Mouse (Mus musculus) C2C12 (cell line): ENCODE measurements around the gene Plet1. TPM values are rescaled to one million over a fixed set of nuclear protein-coding genes. Genes with fewer than 3 reads are reported as not detected.

ENCODE experiments used
- H3K27me3 ChIP-seq: one replicate; pipeline ENCODE4 v1.6.1; 2011; ENCODE audit not compliant: control insufficient read depth, insufficient read depth, insufficient read length
- H3K36me3 ChIP-seq: one replicate; pipeline ENCODE4 v1.6.1; 2011; ENCODE audit not compliant: control insufficient read depth, insufficient read depth
- H3K4me3 ChIP-seq: one replicate; pipeline ENCODE4 v1.5.1; 2011; ENCODE audit warnings: mild to moderate bottlenecking, control low read depth; ENCODE audit not compliant: poor library complexity, insufficient read depth, severe bottlenecking
- H3K79me2 ChIP-seq: one replicate; pipeline ENCODE4 v1.6.1; 2011; ENCODE audit not compliant: control insufficient read depth, insufficient read depth
- H3K79me3 ChIP-seq: one replicate; pipeline ENCODE4 v1.6.1; 2011; ENCODE audit warnings: low read depth, control low read depth
- H3ac ChIP-seq: one replicate; pipeline ENCODE3; 2011; ENCODE audit warnings: low read depth; ENCODE audit not compliant: control insufficient read depth, insufficient read length
- CEBPB ChIP-seq: IDR thresholded peaks from one replicate; pipeline ENCODE4 v1.6.1; 2011; ENCODE audit warnings: low read depth, mild to moderate bottlenecking, control low read depth, moderate library complexity
- CTCF ChIP-seq: IDR thresholded peaks from one replicate; pipeline ENCODE4 v1.5.1; 2011; ENCODE audit not compliant: control insufficient read depth, insufficient read depth, insufficient read length
- FOSL1 ChIP-seq: IDR thresholded peaks from one replicate; pipeline ENCODE4 v1.8.0; 2011; ENCODE audit warnings: mild to moderate bottlenecking, low read length; ENCODE audit not compliant: poor library complexity, insufficient read depth, severe bottlenecking
- MAX ChIP-seq: IDR thresholded peaks from one replicate; pipeline ENCODE4 v1.6.1; 2011; ENCODE audit warnings: mild to moderate bottlenecking, control low read depth
- MYOD1 ChIP-seq: IDR thresholded peaks from one replicate; pipeline ENCODE4 v1.6.1; 2011; ENCODE audit warnings: low read depth; ENCODE audit not compliant: control insufficient read depth, insufficient read length
- MYOG ChIP-seq: IDR thresholded peaks from one replicate; pipeline ENCODE4 v1.6.1; 2011; ENCODE audit not compliant: control insufficient read depth, insufficient read length; ENCODE audit errors: extremely low read depth
- USF1 ChIP-seq: IDR thresholded peaks from one replicate; pipeline ENCODE4 v1.6.1; 2011; ENCODE audit warnings: low read depth, mild to moderate bottlenecking, control low read depth, moderate library complexity
- polyA plus RNA-seq: library from polyadenylated mRNA; unstranded; fragments of >200 nt; fragmentation: generic; extraction: Trizol; gene quantifications from one replicate; pipeline ENCODE4 v1.2.1, GENCODE M21; 2012; ENCODE audit warnings: missing spikeins

Gene Plet1
- polyA plus RNA-seq, 1 experiment, result 0.35 TPM

DNA sequence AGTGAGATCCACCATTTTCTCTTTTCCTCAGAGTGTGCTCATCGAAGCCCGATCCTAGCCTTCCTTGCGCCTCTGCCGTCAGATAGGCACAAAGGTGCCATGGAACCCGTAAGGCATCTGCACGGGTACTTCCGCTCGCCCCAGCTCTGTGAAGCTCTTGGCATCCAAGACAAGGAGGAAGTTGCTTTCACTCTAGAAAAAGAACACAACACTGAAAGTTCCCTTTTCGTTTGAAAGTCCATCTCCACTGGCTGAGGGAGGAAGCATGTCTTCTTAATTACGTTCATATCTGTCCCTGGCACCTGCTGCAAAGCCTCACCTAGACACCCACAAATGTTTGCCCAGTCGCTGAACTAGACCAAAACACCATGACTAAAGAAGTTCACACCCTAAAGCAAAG, 39.0 kb downstream of the Plet1 start:
- Histone ChIP-seq H3K36me3 (no peaks in the 10 kb centered on the region), H3K4me3 (no peak overlapping the region), H3K79me3 (no peaks in the 10 kb centered on the region), H3K27me3 (no peaks in the 10 kb centered on the region), H3ac (no peak overlapping the region), H3K79me2 (no peaks in the 10 kb centered on the region)
- TF ChIP-seq FOSL1 (no peak), MYOG (no peak)

DNA sequence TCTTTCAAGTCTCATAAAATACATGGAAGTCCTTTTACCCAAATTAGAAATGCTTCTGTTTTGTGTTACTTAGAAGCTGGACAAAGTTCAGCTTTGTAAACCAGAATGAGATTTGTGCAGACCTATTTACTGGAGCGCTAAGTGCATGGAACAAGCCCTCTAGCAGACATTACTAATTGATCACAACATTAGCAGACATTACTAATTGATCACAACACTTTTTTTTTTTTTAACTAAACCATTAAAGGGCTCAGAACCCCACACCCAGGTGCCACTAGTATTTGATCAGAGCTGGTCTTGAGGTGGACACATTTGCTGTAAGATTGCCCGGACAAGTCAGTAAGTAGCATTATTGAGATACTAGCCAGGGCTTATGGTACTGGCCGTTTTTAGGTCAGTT, 39.5 kb downstream of the Plet1 start:
- no peak overlapping the region for H3K4me3 ChIP-seq
- no peaks in the 10 kb centered on the region for H3K79me3 ChIP-seq
- no peaks in the 10 kb centered on the region for H3K27me3 ChIP-seq
- TF ChIP-seq MAX, result no peak
- no peak for TF ChIP-seq CEBPB
- no peak for TF ChIP-seq MYOD1
- no peak for TF ChIP-seq MYOG
- TF ChIP-seq FOSL1, result no peak
- no peak for TF ChIP-seq CTCF
- no peak for TF ChIP-seq USF1
- H3K79me2 ChIP-seq, result no peaks in the 10 kb centered on the region
- no peak overlapping the region for H3ac ChIP-seq
- H3K36me3 ChIP-seq, result no peaks in the 10 kb centered on the region

DNA sequence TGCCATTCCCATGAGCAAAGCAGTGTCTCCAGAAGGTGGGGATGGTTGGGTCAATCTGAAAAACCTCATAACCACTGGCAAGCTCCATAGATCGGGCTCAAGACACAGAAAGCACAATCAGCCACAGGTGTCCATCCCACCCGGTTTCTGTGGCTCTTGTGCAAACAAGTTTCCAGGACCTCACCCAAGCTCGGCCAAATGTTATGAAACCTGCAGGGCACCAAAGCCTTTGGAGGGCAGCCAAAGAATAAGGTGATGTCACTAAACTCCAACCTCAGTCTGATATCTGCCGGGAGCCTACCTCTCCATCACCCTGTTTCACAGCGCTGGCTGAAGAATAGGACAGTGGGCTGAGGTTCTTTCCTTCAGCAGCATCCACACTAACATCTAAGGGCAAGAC, 41.6 kb downstream of the Plet1 start:
- TF ChIP-seq MYOD1, result no peak
- no peak for TF ChIP-seq CEBPB
- no peak for TF ChIP-seq MYOG
- no peak for TF ChIP-seq USF1
- TF ChIP-seq MAX, result no peak
- no peak for TF ChIP-seq CTCF
- TF ChIP-seq FOSL1, result no peak
- Histone ChIP-seq H3K79me3 (no peaks in the 10 kb centered on the region), H3ac (no peak overlapping the region), H3K36me3 (no peaks in the 10 kb centered on the region), H3K79me2 (no peaks in the 10 kb centered on the region), H3K4me3 (no peak overlapping the region), H3K27me3 (no peaks in the 10 kb centered on the region)

DNA sequence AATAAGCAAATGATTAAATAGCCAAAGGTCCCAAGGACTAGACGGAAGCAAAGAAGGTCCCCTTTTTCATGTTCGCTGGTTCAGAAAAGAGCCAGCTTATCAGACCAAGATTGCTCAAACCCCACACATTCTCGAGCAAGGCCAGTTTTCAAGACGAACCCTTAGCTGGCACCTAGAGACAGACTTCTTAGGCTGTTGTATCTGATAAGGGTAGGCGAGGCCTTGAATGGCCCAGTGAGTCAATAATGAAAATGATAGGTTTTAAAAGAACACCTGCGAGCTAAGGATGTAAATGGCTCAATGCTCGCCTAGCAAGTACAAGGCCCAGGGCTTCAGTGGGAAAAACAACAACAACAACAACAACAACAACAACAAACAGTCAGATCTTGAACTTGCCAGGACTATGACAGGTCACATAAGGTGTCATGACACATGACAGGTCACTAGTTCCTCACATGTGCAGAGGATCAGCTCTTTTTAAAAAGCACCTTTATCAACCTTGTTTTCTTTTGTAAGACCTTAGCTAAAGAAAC, 42.3 kb downstream of the Plet1 start:
- H3K79me2 ChIP-seq, result no peaks in the 10 kb centered on the region
- no peaks in the 10 kb centered on the region for H3K27me3 ChIP-seq
- no peaks in the 10 kb centered on the region for H3K36me3 ChIP-seq
- no peak overlapping the region for H3ac ChIP-seq
- no peak overlapping the region for H3K4me3 ChIP-seq
- TF ChIP-seq MYOD1, result no peak
- no peak for TF ChIP-seq FOSL1
- no peak for TF ChIP-seq MYOG
- no peak for TF ChIP-seq CEBPB
- no peak for TF ChIP-seq MAX
- no peak for TF ChIP-seq USF1
- no peak for TF ChIP-seq CTCF
- H3K79me3 ChIP-seq, result no peaks in the 10 kb centered on the region

DNA sequence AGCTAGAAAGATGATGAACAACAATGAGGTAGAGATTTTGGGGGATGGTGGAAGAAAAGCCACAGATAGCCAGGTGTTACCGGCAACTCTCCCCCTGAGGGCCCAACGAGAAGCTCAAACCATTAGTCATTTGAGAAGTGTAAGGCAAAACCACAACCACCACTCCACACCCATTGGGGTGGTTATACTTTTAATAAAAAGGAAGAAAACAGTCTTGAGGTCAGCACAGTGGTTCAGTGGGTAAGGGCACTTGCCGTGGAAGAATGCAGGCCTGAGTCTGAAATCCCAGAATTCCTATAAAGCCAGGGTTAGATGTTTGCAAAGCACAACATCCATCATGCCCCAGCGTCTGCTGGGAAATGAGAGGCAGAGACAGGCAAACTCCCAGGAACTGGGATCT, 43.0 kb downstream of the Plet1 start:
- H3K4me3 ChIP-seq, result no peak overlapping the region
- H3ac ChIP-seq, result no peak overlapping the region
- H3K27me3 ChIP-seq, result no peaks in the 10 kb centered on the region
- TF ChIP-seq CEBPB (no peak), MYOD1 (peak; percentile 34)
- H3K79me2 ChIP-seq, result no peaks in the 10 kb centered on the region
- no peaks in the 10 kb centered on the region for H3K79me3 ChIP-seq
- no peaks in the 10 kb centered on the region for H3K36me3 ChIP-seq

DNA sequence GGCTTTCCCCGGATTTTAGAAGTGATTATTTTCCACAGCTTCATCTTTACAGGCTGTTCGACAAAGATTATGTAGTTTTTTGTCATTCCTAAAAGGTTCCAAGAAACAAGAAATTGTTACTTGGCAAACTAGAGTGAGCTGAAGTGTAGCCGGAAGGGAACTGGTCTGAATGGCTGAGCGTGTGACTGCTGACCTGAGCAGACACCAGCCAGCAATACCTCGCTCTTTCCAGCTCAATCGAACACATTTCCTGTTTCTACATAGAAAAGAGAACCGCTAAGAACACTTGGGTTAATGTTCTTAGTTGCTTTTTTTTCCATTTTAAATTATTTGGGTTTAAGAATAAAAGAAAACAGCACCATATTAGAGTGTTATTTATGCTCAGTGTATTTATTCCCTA, 45.8 kb downstream of the Plet1 start:
- TF ChIP-seq MYOD1 (no peak), CTCF (no peak), FOSL1 (no peak), CEBPB (no peak), MYOG (no peak), MAX (no peak), USF1 (no peak)
- Histone ChIP-seq H3K79me2 (no peaks in the 10 kb centered on the region), H3K4me3 (no peak overlapping the region), H3ac (no peak overlapping the region), H3K79me3 (no peaks in the 10 kb centered on the region), H3K27me3 (no peaks in the 10 kb centered on the region), H3K36me3 (no peaks in the 10 kb centered on the region)
